Mouse (Mus musculus): ENCODE data around the gene Ggact. TPM values are rescaled to one million over a fixed set of nuclear protein-coding genes. Genes with fewer than 3 reads are reported as not detected.

Ggact gene
- polyA plus RNA-seq, 1 experiment from 2014 or later, result 4.8 TPM

GRCm38 (mm10) chr14:122793368-122793767, 120.2 kb downstream of the Ggact start:
- Histone ChIP-seq H3K9me3 (no peaks in the 10 kb centered on the region), H3K36me3 (no peaks in the 10 kb centered on the region), H3K4me1 (peaks cover 4% of the 10 kb centered on the region; the same call in 1 of the 2 replicates), H3K27me3 (no peaks in the 10 kb centered on the region), H3K4me3 (no peak overlapping the region), H3K9ac (replicated peaks) (no peak overlapping the region), H3K4me2 (replicated peaks) (no peak overlapping the region), H3K27ac (replicated peaks) (no peak overlapping the region)
- 93% methylated on average over 4 of the region's 4 CpGs for WGBS
- ATAC-seq (replicated peaks), result no peak

GRCm38 (mm10) chr14:122790111-122790510, 123.4 kb downstream of the Ggact start:
- 73% methylated on average over 7 of the region's 7 CpGs for WGBS
- Histone ChIP-seq H3K9ac (replicated peaks) (no peak overlapping the region), H3K4me1 (0 out of 2 replicates have a peak, but pooled peaks cover 2% of the 10 kb centered on the region), H3K27ac (replicated peaks) (no peak overlapping the region), H3K36me3 (no peaks in the 10 kb centered on the region), H3K4me2 (replicated peaks) (no peak overlapping the region), H3K4me3 (no peak overlapping the region), H3K27me3 (no peaks in the 10 kb centered on the region), H3K9me3 (no peaks in the 10 kb centered on the region)
- no peak for ATAC-seq (replicated peaks)

- Histone ChIP-seq H3K4me1 (0 out of 2 replicates have a peak, but pooled peaks cover 2% of the 10 kb centered on the region), H3K27ac (replicated peaks) (no peak overlapping the region), H3K4me3 (no peak overlapping the region), H3K9me3 (no peaks in the 10 kb centered on the region), H3K4me2 (replicated peaks) (no peak overlapping the region), H3K36me3 (no peaks in the 10 kb centered on the region), H3K9ac (replicated peaks) (no peak overlapping the region), H3K27me3 (no peaks in the 10 kb centered on the region)
- no peak for ATAC-seq (replicated peaks)
- 86% methylated on average over 2 of the region's 2 CpGs for WGBS
Observed at GRCm38 (mm10) chr14:122788199-122788598, 125.4 kb downstream of the Ggact start.

GRCm38 (mm10) chr14:122784701-122785100, 128.9 kb downstream of the Ggact start:
- WGBS, result 82% methylated on average over 4 of the region's 4 CpGs
- H3K9me3 ChIP-seq, result no peaks in the 10 kb centered on the region
- no peak overlapping the region for H3K27ac ChIP-seq (replicated peaks)
- no peaks in the 10 kb centered on the region for H3K27me3 ChIP-seq
- 0 out of 2 replicates have a peak, but pooled peaks cover 2% of the 10 kb centered on the region for H3K4me1 ChIP-seq
- H3K4me2 ChIP-seq (replicated peaks), result no peak overlapping the region
- no peaks in the 10 kb centered on the region for H3K36me3 ChIP-seq
- no peak for ATAC-seq (replicated peaks)
- no peak overlapping the region for H3K9ac ChIP-seq (replicated peaks)
- H3K4me3 ChIP-seq, result no peak overlapping the region

GRCm38 (mm10) chr14:122766448-122766847, 147.1 kb downstream of the Ggact start:
- WGBS, result 97% methylated on average over 5 of the region's 5 CpGs

More at GRCm38 (mm10) chr14:122766448-122766847, 147.1 kb downstream of the Ggact start:
- no peaks in the 10 kb centered on the region for H3K9me3 ChIP-seq
- H3K36me3 ChIP-seq, result no peaks in the 10 kb centered on the region
- H3K4me1 ChIP-seq, result peaks cover 11% of the 10 kb centered on the region
- H3K4me2 ChIP-seq (replicated peaks), result no peak overlapping the region
- H3K27me3 ChIP-seq, result no peaks in the 10 kb centered on the region
- H3K9ac ChIP-seq (replicated peaks), result no peak overlapping the region
- no peak for ATAC-seq (replicated peaks)
- no peak overlapping the region for H3K4me3 ChIP-seq
- H3K27ac ChIP-seq (replicated peaks), result no peak overlapping the region

Other genes starting within 250 kb of the Ggact start
- gene Tmtc4, start 70.3 kb upstream of the Ggact start, polyA plus RNA-seq (2015; fragmentation: Nextera tagmentation; extraction: Ambion mirVana), result 36.6 and 39.1 TPM in 2 replicates

Data from forebrain, embryonic 15.5 days (tissue).